Mouse (Mus musculus) brain, adult 2 months (tissue): ENCODE measurements around the gene Ciapin1.

ENCODE experiments used
- DNase-seq: peaks from one replicate; pipeline ENCODE4 v3.0.0; 2011; ENCODE audit warnings: low read depth, low spot score

The Ciapin1 gene

DNA sequence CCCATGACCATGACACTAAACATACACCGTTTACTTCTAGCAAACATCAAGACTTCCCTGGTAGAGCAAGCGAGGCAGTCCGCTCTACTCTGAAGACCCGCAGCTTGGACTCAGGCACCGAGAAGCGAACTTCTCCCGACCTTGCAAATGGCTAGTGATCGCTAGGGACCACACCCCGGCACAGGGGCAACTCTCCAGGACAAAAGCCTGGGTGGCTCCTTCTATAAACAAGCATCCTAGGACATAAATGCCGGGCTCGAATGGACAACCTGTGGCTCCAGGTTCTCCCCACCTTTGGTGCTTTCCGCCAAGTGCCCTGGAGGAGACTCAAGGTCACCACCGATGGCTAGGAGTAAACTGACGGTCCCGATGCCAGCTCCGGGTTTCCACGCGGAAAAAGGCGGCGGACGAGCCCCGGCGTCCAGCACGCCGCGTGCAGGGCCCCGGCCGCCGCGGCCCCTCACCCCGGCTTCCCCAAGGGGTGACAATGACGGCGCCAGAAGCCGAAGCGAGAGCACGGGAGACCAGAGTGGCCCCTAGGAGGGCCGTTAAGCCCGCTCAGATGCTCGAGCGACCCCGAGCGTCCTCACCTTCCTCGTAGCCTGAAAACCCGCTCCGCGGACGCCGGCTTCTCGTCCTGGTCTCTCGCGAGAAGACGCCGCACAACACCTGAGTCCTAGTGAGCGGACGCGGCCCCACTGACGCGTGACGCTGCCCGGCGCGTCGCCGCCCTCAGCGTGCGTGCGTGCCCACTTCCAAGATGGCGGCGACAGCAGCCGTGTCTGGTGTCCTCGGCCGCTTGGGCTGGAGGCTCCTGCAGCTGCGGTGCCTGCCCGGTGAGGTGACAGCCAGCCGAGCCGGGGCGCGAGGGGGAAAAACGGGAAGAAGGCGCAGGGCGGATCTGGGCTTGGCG lies at the start of gene Ciapin1, which contains the start of gene Coq9:
Ciapin1 (minus strand) TSS at position 697 of the 913 bp plus-strand sequence.
Coq9 (plus strand) TSS at position 660 of the 913 bp plus-strand sequence.
- DNase-seq: peak; percentile 98

DNA sequence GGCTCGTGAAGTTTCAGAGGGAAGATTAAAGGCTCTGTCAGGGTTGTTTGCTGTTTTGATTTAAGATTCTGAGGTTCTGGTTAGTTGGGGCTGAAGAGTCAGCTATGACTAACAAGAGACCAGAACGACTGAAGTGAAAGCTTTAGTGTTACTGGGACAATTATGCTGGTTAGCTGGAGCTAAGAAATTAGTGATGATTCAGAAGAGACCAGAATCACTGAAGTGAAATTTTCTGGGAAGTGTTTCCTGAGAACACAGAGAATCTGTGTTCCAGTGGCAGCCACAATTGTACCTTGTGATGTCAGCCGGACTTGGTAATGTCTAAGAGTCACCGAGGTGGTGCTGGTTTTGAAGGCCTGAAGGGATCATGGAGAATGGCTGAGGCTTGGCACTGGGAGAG lies 42.6 kb upstream of the Ciapin1 start:
- DNase-seq: no peak

- DNase-seq: no peak
These were observed 38.7 kb upstream of the Ciapin1 start for GRCm38 (mm10) chr8:94876820-94877219.

DNA sequence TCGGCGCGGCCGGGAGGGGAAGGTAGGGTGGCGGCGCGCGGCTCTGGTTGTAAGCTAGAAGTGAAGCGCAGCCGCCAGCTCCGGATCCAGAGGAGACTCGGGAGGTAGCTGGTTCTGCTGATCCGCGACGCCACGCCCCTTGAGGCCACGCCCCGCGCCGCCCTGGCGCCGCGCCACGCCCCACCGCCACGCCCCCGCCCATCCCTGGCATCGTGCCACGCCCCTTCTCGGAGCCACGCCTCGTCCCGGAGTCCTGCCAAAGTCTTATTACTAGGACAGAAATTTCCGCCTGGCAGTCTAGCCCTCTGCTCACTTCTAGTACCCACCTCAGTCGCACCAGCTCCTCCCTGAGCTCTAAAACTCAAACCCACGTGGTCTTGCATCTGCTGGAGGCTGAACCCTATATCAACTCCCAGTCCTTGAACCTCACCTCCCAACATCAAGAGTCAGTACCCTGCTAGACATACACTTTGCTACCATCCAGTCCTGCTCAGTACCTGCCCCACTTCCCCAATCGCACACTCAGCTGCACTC lies 38.1 kb upstream of the Ciapin1 start, which contains the start of gene Dok4:
Dok4 (minus strand) TSS at position 134 of the 534 bp plus-strand sequence.
- DNase-seq: peak; percentile 75

DNA sequence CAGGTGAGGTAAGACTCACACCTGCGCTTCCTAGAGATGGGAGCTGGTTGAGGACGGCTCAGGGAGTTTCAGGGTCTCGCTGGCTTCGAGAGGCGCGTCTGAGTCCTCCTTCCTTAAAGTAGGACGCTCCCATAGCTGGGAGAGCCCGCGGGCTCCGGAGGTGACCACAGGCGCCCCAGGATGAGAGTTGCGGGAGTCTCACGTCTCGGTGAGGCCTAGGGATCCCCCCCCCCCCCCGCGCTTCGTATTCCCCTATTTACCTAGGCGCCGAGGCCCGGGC lies 37.7 kb upstream of the Ciapin1 start:
- DNase-seq: no peak

DNA sequence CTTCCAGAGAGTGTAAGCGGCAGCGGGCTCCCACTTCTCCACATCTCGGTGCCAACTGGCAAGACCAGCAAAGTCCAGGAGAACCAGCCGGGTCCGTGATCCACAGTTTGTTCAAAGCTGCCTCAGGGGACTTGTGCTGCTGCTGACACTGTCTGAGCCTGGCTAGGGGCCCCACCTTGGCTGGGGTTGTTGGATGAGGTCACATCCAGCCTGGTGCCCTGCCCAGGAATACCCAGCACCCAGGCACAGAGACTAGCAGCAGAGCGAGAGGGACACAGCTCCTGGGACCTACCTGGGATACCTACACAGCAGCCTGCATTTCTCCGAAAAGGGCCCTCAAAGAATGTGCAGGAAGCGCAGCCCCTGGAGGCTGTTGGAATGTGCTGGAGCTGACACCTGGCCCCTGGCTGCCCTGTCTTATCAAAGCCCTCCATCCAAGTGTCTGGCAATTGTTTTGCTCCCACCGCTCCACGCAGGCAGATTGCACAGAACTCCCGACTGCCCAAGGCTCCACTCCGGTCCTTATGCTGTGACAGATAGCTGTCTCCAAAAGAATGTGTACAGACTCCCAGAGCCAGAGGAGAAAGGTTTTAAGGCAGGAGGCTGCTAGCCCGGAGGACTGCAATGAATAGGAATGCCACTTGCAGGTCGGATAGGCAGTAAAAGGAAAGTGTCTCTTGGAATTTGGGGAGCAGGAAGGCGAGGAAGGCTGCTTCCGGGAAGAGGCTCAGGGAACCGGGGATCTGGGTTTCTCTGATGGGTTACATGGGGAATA lies 37.1 kb upstream of the Ciapin1 start:
- DNase-seq: no peak

DNA sequence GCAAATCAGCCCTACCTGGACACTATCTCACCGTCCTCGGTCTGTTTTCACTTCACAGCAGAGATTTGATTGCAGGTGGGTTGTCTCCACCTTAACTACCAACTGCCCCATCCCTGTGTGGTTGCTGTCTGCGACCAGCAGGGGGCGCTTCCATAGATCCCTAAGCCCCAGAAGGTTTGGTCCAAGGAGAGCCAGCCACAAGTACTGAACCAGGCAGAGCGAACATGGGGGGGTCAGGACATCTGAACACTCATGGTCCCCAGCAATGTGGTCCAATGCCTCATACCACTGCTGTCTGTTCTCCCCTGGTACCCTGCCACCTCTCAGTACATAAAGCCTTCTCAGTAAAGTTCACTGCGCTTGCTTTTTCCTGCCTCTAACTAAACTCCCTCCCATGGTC lies 36.2 kb upstream of the Ciapin1 start:
- peak; percentile 81 for DNase-seq

DNA sequence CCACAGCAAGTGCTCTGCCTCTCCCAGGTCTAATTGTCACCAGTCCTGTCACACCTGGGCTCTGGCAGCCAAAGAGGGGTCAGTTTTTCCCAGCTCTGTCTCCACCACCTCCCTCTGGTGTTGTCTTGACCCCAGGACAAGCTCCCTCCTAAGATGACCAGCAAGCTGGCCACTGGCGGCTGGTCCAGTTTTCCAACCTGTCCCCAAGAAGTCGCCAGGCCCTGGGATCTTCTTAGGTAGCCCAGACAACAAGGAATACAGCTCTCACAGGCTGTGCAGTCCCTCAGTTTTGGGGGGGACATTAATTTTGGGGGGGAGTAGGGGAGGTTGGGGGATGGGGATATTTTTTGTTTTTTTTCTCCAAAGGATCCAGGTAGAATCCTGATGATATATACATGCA lies 34.4 kb upstream of the Ciapin1 start:
- DNase-seq: no peak

DNA sequence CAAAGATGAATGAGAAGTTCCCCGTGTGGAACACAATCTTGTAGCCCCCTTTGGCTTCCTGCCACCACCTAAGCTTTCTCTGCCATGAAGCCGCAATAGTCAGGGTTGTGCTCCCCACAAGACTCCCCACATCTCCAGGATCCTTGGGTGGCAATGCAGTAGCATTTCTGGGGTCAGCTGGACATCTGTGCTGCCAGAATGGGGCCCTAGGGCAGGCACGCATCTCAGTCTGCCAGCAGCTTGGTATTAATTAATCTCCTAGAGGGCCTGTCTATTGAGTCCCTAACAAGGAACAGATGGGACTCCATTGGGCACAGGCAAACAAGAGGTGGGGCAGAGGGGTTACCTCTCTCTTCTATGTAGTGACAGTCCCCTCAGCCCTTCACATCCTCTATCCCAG lies 34.0 kb upstream of the Ciapin1 start:
- no peak for DNase-seq

DNA sequence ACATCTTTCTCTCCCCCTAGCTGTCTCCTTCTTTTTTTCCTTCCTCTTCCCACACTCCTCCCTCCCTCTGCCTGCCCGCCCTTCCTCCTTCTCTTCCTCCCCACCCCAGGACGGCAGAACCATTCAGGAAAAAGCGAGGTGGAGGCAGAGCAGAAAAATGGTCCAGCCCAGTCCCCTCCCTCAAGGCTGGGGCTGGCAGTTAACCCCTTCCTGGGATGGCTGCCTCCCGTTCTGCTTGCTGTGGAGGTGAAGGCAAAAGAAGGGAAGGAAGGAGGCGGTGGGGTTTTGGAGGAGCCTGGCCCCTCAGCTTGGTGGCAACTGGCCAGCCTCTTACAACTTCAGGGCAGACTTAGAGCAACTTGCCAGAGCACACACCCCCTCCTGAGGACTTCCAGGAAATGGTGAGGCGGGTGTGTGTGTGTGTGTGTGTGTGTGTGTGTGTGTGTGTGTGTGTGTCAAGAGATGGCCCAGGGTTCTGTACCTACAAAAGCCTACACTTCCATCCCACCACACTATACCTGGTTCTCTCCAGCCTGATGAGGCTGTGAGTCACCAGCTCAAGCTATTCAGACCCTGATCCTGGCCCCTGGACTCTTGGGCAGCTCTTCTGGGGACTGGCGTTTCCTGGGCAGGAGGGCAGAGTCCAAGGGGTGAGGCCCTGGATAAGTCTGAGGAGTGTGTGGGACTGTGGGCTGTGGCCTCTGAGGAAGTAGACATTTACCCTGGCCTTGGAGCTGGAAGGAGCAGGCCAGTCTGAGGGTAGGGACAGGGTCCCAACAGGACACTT lies 33.1 kb upstream of the Ciapin1 start:
- peak; percentile 93 for DNase-seq

DNA sequence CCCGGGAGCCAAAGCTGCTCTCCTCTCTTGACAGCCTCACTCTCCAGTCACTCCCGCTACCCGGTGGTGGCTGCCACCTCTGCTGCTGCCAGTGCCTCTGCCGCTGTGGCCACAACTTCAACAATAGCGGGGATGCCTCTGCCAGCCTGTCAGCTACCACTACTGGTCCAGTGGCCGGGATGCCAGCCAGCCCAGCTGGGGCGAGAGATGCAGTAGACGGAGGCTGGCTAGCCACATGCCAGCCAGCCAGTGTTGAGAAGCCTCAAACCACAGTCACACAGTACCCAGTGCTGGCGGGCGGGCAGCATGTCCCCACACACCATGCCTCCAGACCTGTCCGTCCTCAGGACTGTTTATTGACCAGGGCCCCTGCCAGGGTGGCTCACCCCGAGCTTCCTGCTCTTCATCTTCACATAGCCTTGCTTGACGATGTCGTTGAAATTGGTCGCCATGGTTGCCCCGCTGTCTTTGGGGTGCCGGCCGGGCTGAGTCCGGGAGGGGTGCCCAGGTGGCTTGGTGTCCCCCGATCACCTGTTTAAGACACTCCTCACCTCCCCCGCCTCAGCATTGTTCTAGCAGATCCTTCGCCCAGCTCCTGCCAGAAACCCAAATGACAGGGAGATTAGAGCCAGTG lies 32.4 kb upstream of the Ciapin1 start:
- peak; percentile 82 for DNase-seq

- DNase-seq: no peak
These were observed 31.8 kb upstream of the Ciapin1 start for GRCm38 (mm10) chr8:94870003-94870402.

DNA sequence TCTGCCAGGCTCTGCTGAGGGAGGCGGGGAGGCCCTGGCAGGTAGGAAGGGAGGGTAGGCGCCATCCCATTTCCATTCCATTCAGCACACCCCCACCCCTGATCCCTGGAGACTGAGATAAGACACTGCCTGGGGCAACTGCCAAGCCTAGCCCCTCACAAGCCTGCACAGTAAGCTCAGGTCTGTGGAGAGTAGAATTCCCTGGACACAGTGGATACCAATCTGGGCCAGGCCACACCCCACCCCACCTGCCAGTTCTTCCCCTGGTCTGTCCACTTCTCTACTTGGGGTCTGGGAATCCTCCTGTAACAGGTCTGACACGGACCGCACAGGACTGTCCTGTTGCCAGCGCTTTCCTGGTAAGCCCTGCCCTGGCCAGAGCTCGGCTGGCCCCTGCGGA lies 31.0 kb upstream of the Ciapin1 start:
- DNase-seq: no peak

DNA sequence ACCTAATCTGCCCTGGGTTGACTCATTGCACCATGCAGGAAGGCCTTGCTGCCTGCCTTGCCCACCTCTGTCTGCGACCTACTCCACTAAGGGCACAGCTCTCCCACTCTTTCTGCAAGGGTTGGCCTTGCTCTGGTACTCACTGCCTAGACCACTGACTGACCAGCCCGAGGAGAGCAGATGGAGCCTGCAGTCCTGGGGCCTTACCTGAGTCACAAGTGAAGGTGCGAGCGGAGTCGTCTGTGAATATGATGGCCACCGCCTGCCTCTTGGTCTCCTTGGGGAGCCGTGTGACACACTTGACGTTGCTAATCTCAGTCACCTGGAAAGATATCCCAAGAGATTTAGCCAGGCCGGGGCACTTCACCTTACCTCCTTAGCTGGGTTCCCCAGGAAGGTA lies 28.8 kb upstream of the Ciapin1 start:
- DNase-seq: no peak

DNA sequence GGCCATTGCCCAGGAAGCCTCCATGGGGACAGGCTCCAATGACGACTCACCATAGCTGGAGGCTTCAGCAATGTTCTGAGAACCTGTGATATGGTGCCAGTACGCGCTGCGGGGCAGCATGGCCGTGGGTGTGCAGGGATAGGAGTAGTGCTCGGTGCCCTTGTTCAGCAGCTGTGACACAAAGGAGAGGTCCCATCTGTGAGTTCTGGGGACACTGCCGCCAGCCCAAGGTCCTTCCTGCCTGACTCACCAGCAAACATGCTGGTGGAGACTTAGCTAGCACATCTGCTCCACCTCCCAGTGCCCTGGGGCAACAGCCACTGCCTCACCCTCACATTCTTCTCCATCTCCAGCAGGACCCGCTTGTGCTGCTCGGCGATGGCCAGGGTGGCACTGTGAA lies 27.1 kb upstream of the Ciapin1 start:
- DNase-seq: no peak

- DNase-seq: no peak
These were observed 25.9 kb upstream of the Ciapin1 start for GRCm38 (mm10) chr8:94863897-94864673.

- DNase-seq: peak; percentile 28
These were observed 24.5 kb upstream of the Ciapin1 start for GRCm38 (mm10) chr8:94862487-94863220.

DNA sequence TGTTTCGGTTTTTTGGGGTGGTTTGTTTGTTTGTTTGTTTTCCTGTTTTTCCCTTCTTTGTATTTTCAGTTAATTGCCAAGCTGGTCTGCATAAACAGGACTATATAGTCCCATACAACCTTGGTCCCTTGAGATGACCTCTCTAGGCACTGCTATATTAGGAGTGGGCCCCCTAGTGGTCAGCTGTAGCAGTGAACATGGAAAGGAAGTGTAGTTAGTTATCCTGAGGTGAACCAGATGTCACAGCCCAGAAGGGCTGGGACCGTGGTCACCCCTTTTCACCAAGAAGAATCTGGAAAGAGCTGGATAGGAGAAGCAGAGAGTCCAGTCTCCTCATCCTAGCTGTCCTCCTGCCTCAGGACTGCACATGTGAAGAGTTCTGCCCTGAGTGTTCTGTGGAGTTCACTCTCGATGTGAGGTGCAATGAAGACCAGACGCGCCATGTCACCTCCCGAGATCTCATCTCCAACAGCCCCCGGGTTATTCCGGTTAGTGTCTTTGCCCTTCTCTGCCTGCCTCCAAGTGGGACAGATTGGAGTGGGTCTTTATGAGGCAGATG lies 23.3 kb upstream of the Ciapin1 start:
- peak; percentile 61 for DNase-seq
